ENCODE assay signal across 22 mouse cellular contexts in the genomic region with DNA sequence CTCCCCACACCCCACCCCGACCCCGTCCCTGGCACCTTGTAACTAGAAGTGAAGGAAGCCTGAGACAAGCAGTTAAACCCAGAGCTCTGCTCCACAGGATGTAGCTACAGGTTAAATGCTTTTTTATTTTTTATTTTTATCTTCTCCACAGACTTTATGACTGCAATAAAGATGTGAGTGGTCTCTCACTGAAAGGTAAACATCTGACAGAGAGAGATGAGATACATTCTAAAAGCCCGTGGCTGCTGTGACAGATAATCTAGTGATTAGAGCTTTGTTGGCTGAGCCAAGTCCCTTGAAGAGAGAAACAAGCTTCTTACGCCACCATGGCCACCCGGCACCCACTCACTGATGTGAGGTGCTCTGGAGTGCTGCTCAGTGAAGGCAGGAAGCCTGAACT. TPM values are rescaled to one million over a fixed set of nuclear protein-coding genes. Genes with fewer than 3 reads are reported as not detected.
"Had no signal": no experiment of that assay in that cellular context is flagged by ENCODE, and none has a peak within 500 bp of the region (broad histone marks: within the 10 kb centered on the region; RNA-seq: fewer than 3 reads in every experiment).

No protein-coding gene starts in this region.

- DNase-seq: kidney, adult 11 months; kidney, postnatal 10 days; kidney, postnatal 4 days; liver; liver, embryonic 13.5 days; liver, postnatal 0 days; lung, postnatal 36 days; right cerebral cortex, adult 18-20 months; right cerebral cortex, postnatal 25 days; thymus, adult 18-20 months; thymus, postnatal 14 days had no signal

- H3K4me1 ChIP-seq: limb, embryonic 12.5 days; liver, embryonic 13.5 days; midbrain, embryonic 12.5 days; neural tube, embryonic 13.5 days had no signal

- H3K9me3 ChIP-seq: limb, embryonic 12.5 days; liver, embryonic 13.5 days; midbrain, embryonic 12.5 days; neural tube, embryonic 13.5 days had no signal

- H3K9ac ChIP-seq: limb, embryonic 12.5 days; liver, embryonic 13.5 days; liver, postnatal 0 days; midbrain, embryonic 12.5 days; neural tube, embryonic 13.5 days had no signal

- ATAC-seq: liver, postnatal 0 days; midbrain, embryonic 16.5 days had no signal

- H3K27me3 ChIP-seq: limb, embryonic 12.5 days; liver, embryonic 13.5 days; midbrain, embryonic 12.5 days; neural tube, embryonic 13.5 days had no signal

- H3K4me2 ChIP-seq: limb, embryonic 12.5 days; liver, embryonic 13.5 days; midbrain, embryonic 12.5 days; neural tube, embryonic 13.5 days had no signal

- H3K36me3 ChIP-seq: limb, embryonic 12.5 days; liver, embryonic 13.5 days; midbrain, embryonic 12.5 days; neural tube, embryonic 13.5 days had no signal

- H3K4me3 ChIP-seq: layer of hippocampus, adult 2 months; limb, embryonic 12.5 days; liver, embryonic 13.5 days; midbrain, embryonic 12.5 days; neural tube, embryonic 13.5 days had no signal

- H3K27ac ChIP-seq: layer of hippocampus, adult 2 months; limb, embryonic 12.5 days; liver, embryonic 13.5 days; midbrain, embryonic 12.5 days; neural tube, embryonic 13.5 days had no signal

RNA-seq across cellular contexts. Expression of a gene that starts 58.8 kb away (rescaled TPM):
- total RNA-seq: layer of hippocampus, adult 2 months; layer of hippocampus, postnatal 10 days; left cerebral cortex, postnatal 36 days; megakaryocyte progenitor cell, adult 5-6 weeks had no signal
- polyA plus RNA-seq: kidney, embryonic 14.5 days; limb, embryonic 12.5 days; liver, embryonic 13.5 days; liver, postnatal 0 days; lung, embryonic 16.5 days; neural tube, embryonic 13.5 days; stomach, embryonic 14.5 days had no signal
